Mouse (Mus musculus) liver, adult 2 months (tissue): ENCODE results near the gene B430306N03Rik.

Experiments
- CTCF ChIP-seq: fragments of 200-500 bp; IDR thresholded peaks from 2 replicates; pipeline ENCODE4 v1.5.1; 2011; ENCODE audit warnings: low read depth, low read length, control low read depth
- POLR2A ChIP-seq: fragments of 200-500 bp; IDR thresholded peaks from 2 replicates; pipeline ENCODE4 v1.6.1; 2011; ENCODE audit warnings: low read length, control low read depth; ENCODE audit not compliant: insufficient read depth; ENCODE audit errors: extremely low read depth

- TF ChIP-seq CTCF, result no peak
- TF ChIP-seq POLR2A, result no peak
Observed at GRCm38 (mm10) chr17:48287276-48287675, 28.7 kb upstream of the B430306N03Rik start.
